Mouse (Mus musculus): ENCODE results near the gene Cdh3. TPM values are rescaled to one million over a fixed set of nuclear protein-coding genes. Genes with fewer than 3 reads are reported as not detected.

The Cdh3 gene
- polyA plus RNA-seq, 1 experiment = 0.02 TPM

DNA sequence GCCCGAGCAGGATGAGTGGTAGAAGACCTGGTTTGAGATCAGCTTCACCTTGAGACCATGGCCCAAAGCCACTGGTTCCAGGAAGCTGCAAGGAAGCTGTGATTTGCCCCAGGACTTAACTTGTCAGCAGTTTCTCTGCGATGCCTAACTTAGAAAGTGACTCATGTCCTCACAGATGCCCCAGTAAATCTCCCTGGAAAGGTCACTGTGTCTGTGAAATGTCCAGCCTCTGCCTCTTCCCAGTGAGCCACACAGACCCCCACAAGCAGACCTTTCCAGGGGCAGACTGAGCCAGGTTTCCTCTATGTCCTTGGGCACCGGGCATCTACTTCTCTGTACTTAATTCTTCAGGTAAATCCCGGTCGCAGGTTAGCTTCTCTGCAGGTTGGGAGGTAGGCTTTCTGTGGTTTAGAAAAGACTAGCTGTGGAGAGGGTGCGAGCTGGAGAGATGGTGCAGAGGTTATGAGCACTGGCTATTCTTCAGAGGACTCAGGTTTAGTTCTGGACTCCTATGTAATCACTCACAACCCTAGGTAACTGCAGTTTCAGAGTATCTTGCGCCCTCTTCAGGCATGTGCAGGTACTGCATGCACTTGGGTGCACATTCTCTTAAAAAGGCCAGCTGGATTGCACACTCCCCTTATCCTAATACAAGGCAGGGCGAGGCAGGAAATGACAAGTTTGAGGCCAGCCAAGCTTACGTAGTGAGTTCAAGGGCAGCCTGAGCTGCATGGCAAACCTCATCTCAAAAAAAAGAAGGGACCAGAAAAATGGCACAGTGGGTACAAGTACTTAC is 16.7 kb downstream of the Cdh3 start:
- H3K79me3 ChIP-seq (ENCODE audit: low read depth) = no peaks in the 10 kb centered on the region
- TF ChIP-seq MAX (IDR thresholded peaks at IDR 0.05) (no peak), CTCF (IDR thresholded peaks at IDR 0.05; ENCODE audit: control insufficient read depth, insufficient read depth, insufficient read length) (peak; percentile 35)
- H3K36me3 ChIP-seq (ENCODE audit: control insufficient read depth, insufficient read depth) = no peaks in the 10 kb centered on the region
- H3K4me3 ChIP-seq (ENCODE audit: insufficient read depth, poor library complexity, severe bottlenecking) = no peak overlapping the region
- no peak overlapping the region for H3ac ChIP-seq (ENCODE audit: control insufficient read depth, insufficient read length, low read depth)
- H3K27me3 ChIP-seq (ENCODE audit: control insufficient read depth, insufficient read depth, insufficient read length) = no peaks in the 10 kb centered on the region
- H3K79me2 ChIP-seq (ENCODE audit: control insufficient read depth, insufficient read depth) = no peaks in the 10 kb centered on the region

DNA sequence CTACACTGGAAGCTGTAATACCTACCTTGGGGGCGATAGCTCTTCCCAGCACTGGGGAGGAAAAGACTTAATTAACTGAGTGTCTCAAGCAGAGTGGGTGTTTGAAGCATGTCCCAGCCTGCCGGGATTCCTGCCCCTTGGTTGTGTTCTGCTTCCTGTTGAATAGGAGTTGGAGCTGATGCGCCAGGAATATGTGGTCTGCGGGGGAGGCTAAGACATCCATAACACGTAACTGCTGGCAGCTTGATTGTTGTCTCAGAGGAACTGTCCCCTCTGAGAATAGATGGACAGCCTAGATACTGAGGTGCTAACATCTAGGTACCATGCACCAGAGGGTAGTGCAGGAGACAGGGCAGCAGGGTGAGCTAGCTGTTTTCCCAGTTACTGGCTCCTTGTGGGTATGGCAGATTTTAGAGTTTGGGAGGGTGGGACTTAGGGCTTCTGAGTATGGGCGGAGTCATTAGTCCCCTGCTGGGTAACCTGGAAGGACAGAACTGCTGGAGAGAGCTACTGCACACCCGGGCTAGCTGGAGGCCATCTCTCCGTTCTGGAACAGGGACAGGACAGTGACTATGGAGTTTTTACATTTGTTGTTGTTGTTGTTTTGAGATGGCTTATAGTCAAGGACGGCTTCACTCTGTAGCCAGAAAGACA is 18.0 kb downstream of the Cdh3 start:
- Histone ChIP-seq H3K79me2 (ENCODE audit: control insufficient read depth, insufficient read depth) (no peaks in the 10 kb centered on the region), H3K27me3 (ENCODE audit: control insufficient read depth, insufficient read depth, insufficient read length) (no peaks in the 10 kb centered on the region), H3ac (ENCODE audit: control insufficient read depth, insufficient read length, low read depth) (no peak overlapping the region), H3K36me3 (ENCODE audit: control insufficient read depth, insufficient read depth) (no peaks in the 10 kb centered on the region), H3K79me3 (ENCODE audit: low read depth) (no peaks in the 10 kb centered on the region), H3K4me3 (ENCODE audit: insufficient read depth, poor library complexity, severe bottlenecking) (no peak overlapping the region)
- no peak for TF ChIP-seq FOSL1 (IDR thresholded peaks at IDR 0.05; ENCODE audit: insufficient read depth, low read length, poor library complexity, severe bottlenecking)
- TF ChIP-seq CTCF (IDR thresholded peaks at IDR 0.05; ENCODE audit: control insufficient read depth, insufficient read depth, insufficient read length) = no peak
- TF ChIP-seq MAX (IDR thresholded peaks at IDR 0.05) = no peak
- no peak for TF ChIP-seq MYOG (IDR thresholded peaks at IDR 0.05; ENCODE audit: control insufficient read depth, extremely low read depth, insufficient read length)
- no peak for TF ChIP-seq USF1 (IDR thresholded peaks at IDR 0.05; ENCODE audit: low read depth)
- no peak for TF ChIP-seq MYOD1 (IDR thresholded peaks at IDR 0.05; ENCODE audit: control insufficient read depth, insufficient read length, low read depth)
- no peak for TF ChIP-seq CEBPB (IDR thresholded peaks at IDR 0.05; ENCODE audit: low read depth)

DNA sequence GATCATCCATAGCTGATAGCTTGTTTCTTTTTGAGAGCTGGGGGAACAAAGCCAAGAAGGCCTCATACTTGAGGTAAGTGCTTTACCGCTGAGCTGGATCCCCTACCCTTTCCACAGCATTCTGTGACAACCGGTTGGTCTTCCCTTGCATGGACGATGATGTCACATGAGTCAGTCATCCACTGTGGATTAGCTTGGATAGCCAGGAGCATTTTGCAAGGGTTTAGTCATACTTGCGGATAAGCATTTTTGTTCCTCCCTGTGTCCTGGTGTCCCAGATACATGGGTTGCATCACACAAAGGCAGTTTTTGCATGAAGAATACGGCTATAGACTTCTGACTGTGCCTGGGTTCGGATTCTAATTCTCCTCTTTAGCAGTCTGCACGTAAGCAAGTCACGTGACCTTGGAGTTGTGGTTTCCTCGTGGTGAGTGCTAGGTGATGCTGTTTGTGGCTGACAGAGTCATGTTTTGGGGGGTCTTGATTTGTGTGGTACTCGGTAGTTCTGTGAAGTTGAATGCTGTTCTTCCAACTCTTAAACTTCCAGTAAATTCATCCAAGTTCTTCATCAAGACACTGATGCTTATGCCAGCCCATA is 19.3 kb downstream of the Cdh3 start:
- H3K36me3 ChIP-seq (ENCODE audit: control insufficient read depth, insufficient read depth) = no peaks in the 10 kb centered on the region
- no peaks in the 10 kb centered on the region for H3K79me2 ChIP-seq (ENCODE audit: control insufficient read depth, insufficient read depth)
- H3K79me3 ChIP-seq (ENCODE audit: low read depth) = no peaks in the 10 kb centered on the region
- H3K27me3 ChIP-seq (ENCODE audit: control insufficient read depth, insufficient read depth, insufficient read length) = no peaks in the 10 kb centered on the region
- no peak overlapping the region for H3K4me3 ChIP-seq (ENCODE audit: insufficient read depth, poor library complexity, severe bottlenecking)
- no peak overlapping the region for H3ac ChIP-seq (ENCODE audit: control insufficient read depth, insufficient read length, low read depth)
- TF ChIP-seq CTCF (IDR thresholded peaks at IDR 0.05; ENCODE audit: control insufficient read depth, insufficient read depth, insufficient read length) (no peak), FOSL1 (IDR thresholded peaks at IDR 0.05; ENCODE audit: insufficient read depth, low read length, poor library complexity, severe bottlenecking) (peak; percentile 69), MAX (IDR thresholded peaks at IDR 0.05) (peak; percentile 72), USF1 (IDR thresholded peaks at IDR 0.05; ENCODE audit: low read depth) (peak; percentile 91), CEBPB (IDR thresholded peaks at IDR 0.05; ENCODE audit: low read depth) (peak; percentile 98), MYOG (IDR thresholded peaks at IDR 0.05; ENCODE audit: control insufficient read depth, extremely low read depth, insufficient read length) (no peak), MYOD1 (IDR thresholded peaks at IDR 0.05; ENCODE audit: control insufficient read depth, insufficient read length, low read depth) (peak; percentile 6)

DNA sequence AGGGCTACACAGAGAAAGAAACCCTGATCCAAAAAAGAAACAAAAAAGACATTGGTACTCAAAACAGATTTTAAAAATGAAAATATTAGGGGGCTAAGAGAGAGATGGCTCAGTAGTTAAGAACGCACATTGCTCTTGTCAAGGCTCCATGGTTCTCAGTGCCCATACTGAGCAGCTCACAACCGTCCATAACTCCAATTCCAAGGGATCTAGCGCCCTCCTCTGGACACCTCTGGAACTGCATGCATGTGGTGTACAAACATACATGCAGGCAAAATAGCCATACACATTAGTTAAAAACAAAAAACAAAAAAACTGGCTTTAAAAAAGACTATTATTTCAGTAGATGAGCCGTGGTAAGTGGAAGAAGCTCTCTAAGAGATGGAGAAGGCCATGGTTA is 19.9 kb downstream of the Cdh3 start:
- Histone ChIP-seq H3K79me2 (ENCODE audit: control insufficient read depth, insufficient read depth) (no peaks in the 10 kb centered on the region), H3K79me3 (ENCODE audit: low read depth) (no peaks in the 10 kb centered on the region), H3K36me3 (ENCODE audit: control insufficient read depth, insufficient read depth) (no peaks in the 10 kb centered on the region), H3ac (ENCODE audit: control insufficient read depth, insufficient read length, low read depth) (no peak overlapping the region), H3K27me3 (ENCODE audit: control insufficient read depth, insufficient read depth, insufficient read length) (no peaks in the 10 kb centered on the region), H3K4me3 (ENCODE audit: insufficient read depth, poor library complexity, severe bottlenecking) (no peak overlapping the region)
- TF ChIP-seq CTCF (IDR thresholded peaks at IDR 0.05; ENCODE audit: control insufficient read depth, insufficient read depth, insufficient read length) (peak; percentile 10), MYOG (IDR thresholded peaks at IDR 0.05; ENCODE audit: control insufficient read depth, extremely low read depth, insufficient read length) (no peak), USF1 (IDR thresholded peaks at IDR 0.05; ENCODE audit: low read depth) (no peak), FOSL1 (IDR thresholded peaks at IDR 0.05; ENCODE audit: insufficient read depth, low read length, poor library complexity, severe bottlenecking) (no peak), MAX (IDR thresholded peaks at IDR 0.05) (no peak), CEBPB (IDR thresholded peaks at IDR 0.05; ENCODE audit: low read depth) (no peak), MYOD1 (IDR thresholded peaks at IDR 0.05; ENCODE audit: control insufficient read depth, insufficient read length, low read depth) (no peak)

DNA sequence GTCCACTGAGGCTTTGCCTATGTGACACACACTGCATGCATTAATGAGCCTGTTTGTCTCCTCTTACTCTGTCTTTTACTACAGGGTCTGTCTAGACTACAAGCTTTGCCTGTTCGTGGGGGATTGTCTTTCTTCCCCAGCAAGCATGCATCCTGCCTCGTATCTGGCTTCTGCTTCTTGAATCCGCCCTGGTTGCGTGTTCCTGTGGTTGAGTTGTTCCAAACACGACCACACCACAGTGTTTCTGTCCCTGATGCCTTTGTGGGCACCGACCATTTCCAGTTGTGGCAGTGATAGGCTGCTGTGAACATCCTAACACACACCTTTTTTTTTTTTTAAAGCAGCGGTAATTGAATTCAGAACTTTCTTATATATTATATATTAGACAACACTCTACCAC is 23.0 kb downstream of the Cdh3 start:
- no peaks in the 10 kb centered on the region for H3K79me3 ChIP-seq (ENCODE audit: low read depth)
- no peak overlapping the region for H3ac ChIP-seq (ENCODE audit: control insufficient read depth, insufficient read length, low read depth)
- no peak overlapping the region for H3K4me3 ChIP-seq (ENCODE audit: insufficient read depth, poor library complexity, severe bottlenecking)
- H3K79me2 ChIP-seq (ENCODE audit: control insufficient read depth, insufficient read depth) = no peaks in the 10 kb centered on the region
- no peaks in the 10 kb centered on the region for H3K27me3 ChIP-seq (ENCODE audit: control insufficient read depth, insufficient read depth, insufficient read length)
- TF ChIP-seq FOSL1 (IDR thresholded peaks at IDR 0.05; ENCODE audit: insufficient read depth, low read length, poor library complexity, severe bottlenecking) (no peak), CEBPB (IDR thresholded peaks at IDR 0.05; ENCODE audit: low read depth) (no peak), USF1 (IDR thresholded peaks at IDR 0.05; ENCODE audit: low read depth) (no peak), MAX (IDR thresholded peaks at IDR 0.05) (no peak), MYOG (IDR thresholded peaks at IDR 0.05; ENCODE audit: control insufficient read depth, extremely low read depth, insufficient read length) (no peak), CTCF (IDR thresholded peaks at IDR 0.05; ENCODE audit: control insufficient read depth, insufficient read depth, insufficient read length) (no peak), MYOD1 (IDR thresholded peaks at IDR 0.05; ENCODE audit: control insufficient read depth, insufficient read length, low read depth) (no peak)
- H3K36me3 ChIP-seq (ENCODE audit: control insufficient read depth, insufficient read depth) = no peaks in the 10 kb centered on the region

All from C2C12 (cell line).